In the genomic region with DNA sequence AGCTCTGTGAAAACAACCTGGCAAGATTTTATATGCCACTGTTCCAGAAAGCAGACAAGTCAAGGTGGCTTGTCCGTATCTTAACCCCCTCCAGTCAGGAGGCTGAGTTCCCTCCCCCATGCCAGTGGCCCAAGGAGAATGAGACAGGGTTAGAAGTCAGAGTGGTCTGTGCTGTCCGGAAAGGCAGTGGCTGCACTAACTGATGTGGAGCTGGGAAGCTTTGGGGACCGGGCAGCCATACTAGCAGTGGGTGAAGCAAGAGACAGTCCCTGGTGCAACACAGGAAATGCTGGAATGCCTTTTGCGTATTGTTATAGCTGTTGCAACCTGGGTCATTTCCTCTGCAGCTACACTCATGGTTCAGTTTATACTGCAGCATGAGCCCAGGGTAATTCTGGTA, we compare ENCODE assay signal across 22 mouse cellular contexts. TPM values are rescaled to one million over a fixed set of nuclear protein-coding genes. Genes with fewer than 3 reads are reported as not detected.
DNase-seq lines count a peak whose midpoint lies in the region; ATAC-seq lines count a peak whose summit lies in the region.
"Had no signal": no experiment of that assay in that cellular context is flagged by ENCODE, and none has a peak within 500 bp of the region (broad histone marks: within the 10 kb centered on the region; RNA-seq: fewer than 3 reads in every experiment).

No protein-coding gene starts in this region.

- WGBS in kidney, embryonic 16.5 days: 11% methylated on average over 4 of the region's 4 CpGs
- WGBS in midbrain, embryonic 10.5 days: 18% methylated on average over 4 of the region's 4 CpGs
- 13% methylated on average over 4 of the region's 4 CpGs for WGBS in midbrain, embryonic 15.5 days

- no peak overlapping the region for H3K4me3 ChIP-seq in kidney, embryonic 16.5 days (ENCODE audit: low read length)
- no peak overlapping the region for H3K4me3 ChIP-seq in midbrain, embryonic 10.5 days
- H3K4me3 ChIP-seq in midbrain, embryonic 15.5 days: no peak overlapping the region
- H3K4me3 ChIP-seq: layer of hippocampus, adult 2 months; neural tube, embryonic 12.5 days had no signal

- no peaks in the 10 kb centered on the region for H3K9me3 ChIP-seq in kidney, embryonic 16.5 days (ENCODE audit: low read length)
- H3K9me3 ChIP-seq in midbrain, embryonic 10.5 days (replicated peaks): no peaks in the 10 kb centered on the region
- no peaks in the 10 kb centered on the region for H3K9me3 ChIP-seq in midbrain, embryonic 15.5 days
- H3K9me3 ChIP-seq: limb, embryonic 12.5 days; neural tube, embryonic 12.5 days had no signal

- no peak overlapping the region for H3K9ac ChIP-seq in kidney, embryonic 16.5 days (replicated peaks; ENCODE audit: low read length)
- H3K9ac ChIP-seq in midbrain, embryonic 15.5 days: no peak overlapping the region
- H3K9ac ChIP-seq: limb, embryonic 12.5 days; lung, embryonic 14.5 days; neural tube, embryonic 12.5 days had no signal

- no peak for ATAC-seq in CD4-positive, CD25-positive, alpha-beta regulatory T cell, adult 4 months
- no peak for ATAC-seq in kidney, embryonic 16.5 days (ENCODE audit: low FRiP score, low TSS enrichment)
- no peak for ATAC-seq in midbrain, embryonic 15.5 days (replicated peaks)
- peak; percentile 34 for ATAC-seq in megakaryocyte, adult 5-6 weeks (ENCODE audit: poor library complexity, severe bottlenecking)
- ATAC-seq: activated CD4-positive, CD25-positive, alpha-beta regulatory T cell, adult 4 months had no signal

- H3K4me2 ChIP-seq in kidney, embryonic 16.5 days (replicated peaks; ENCODE audit: low read depth, low read length): peak overlapping the region; percentile 12; the same call in 1 of the 2 replicates
- H3K4me2 ChIP-seq in midbrain, embryonic 15.5 days: no peak overlapping the region

- peaks cover 49% of the 10 kb centered on the region for H3K4me1 ChIP-seq in kidney, embryonic 16.5 days (ENCODE audit: insufficient read depth, low read length)
- peaks cover 63% of the 10 kb centered on the region for H3K4me1 ChIP-seq in midbrain, embryonic 10.5 days
- peaks cover 55% of the 10 kb centered on the region for H3K4me1 ChIP-seq in midbrain, embryonic 15.5 days

- H3K27ac ChIP-seq in kidney, embryonic 16.5 days (ENCODE audit: low read length): no peak overlapping the region
- H3K27ac ChIP-seq in midbrain, embryonic 10.5 days (replicated peaks): no peak overlapping the region
- H3K27ac ChIP-seq in midbrain, embryonic 15.5 days: no peak overlapping the region
- H3K27ac ChIP-seq: layer of hippocampus, adult 2 months; limb, embryonic 12.5 days; neural tube, embryonic 12.5 days had no signal

- DNase-seq in CD4-positive, CD25-positive, alpha-beta regulatory T cell, adult 2 months (ENCODE audit: low read depth, low spot score): peak; percentile 24
- no peak for DNase-seq in kidney, adult 18-20 months
- DNase-seq in midbrain, embryonic 10.5 days (ENCODE audit: low spot score): peak; percentile 37
- DNase-seq in ovary, postnatal 14 days (ENCODE audit: low spot score): no peak
- DNase-seq: adrenal gland, postnatal 25 days; cerebellum, adult 9-11 months; gastrocnemius, postnatal 10 days; lung, embryonic 14.5 days had no signal

- peaks cover 89% of the 10 kb centered on the region for H3K27me3 ChIP-seq in kidney, embryonic 16.5 days (ENCODE audit: insufficient read depth, low read length)
- H3K27me3 ChIP-seq in midbrain, embryonic 10.5 days (ENCODE audit: low read depth, poor library complexity, severe bottlenecking): peaks cover 99% of the 10 kb centered on the region
- peaks cover 75% of the 10 kb centered on the region for H3K27me3 ChIP-seq in midbrain, embryonic 15.5 days (replicated peaks)

- no peaks in the 10 kb centered on the region for H3K36me3 ChIP-seq in kidney, embryonic 16.5 days (ENCODE audit: insufficient read depth, low read length)
- H3K36me3 ChIP-seq in midbrain, embryonic 10.5 days: no peaks in the 10 kb centered on the region
- no peaks in the 10 kb centered on the region for H3K36me3 ChIP-seq in midbrain, embryonic 15.5 days (replicated peaks)
- H3K36me3 ChIP-seq: limb, embryonic 12.5 days; neural tube, embryonic 12.5 days had no signal

RNA-seq across cellular contexts. Expression of a gene that starts 2.7 kb away (rescaled TPM):
- polyA plus RNA-seq in CD4-positive, CD25-positive, alpha-beta regulatory T cell, adult 4 months (2017; shearing (Covaris generic)): not detected
- 0.51 and 0.57 TPM in 2 replicates for polyA plus RNA-seq in kidney, embryonic 16.5 days (2015; fragmentation: Nextera tagmentation; extraction: Ambion mirVana)
- polyA plus RNA-seq in midbrain, embryonic 10.5 days (2016; fragmentation: Nextera tagmentation; extraction: Ambion mirVana): 0.21 and 0.79 TPM in 2 replicates
- 1.6 and 2.3 TPM in 2 replicates for polyA plus RNA-seq in midbrain, embryonic 15.5 days (2015; fragmentation: Nextera tagmentation; extraction: Ambion mirVana)
- total RNA-seq in megakaryocyte, adult 5-6 weeks (2015): 2.8 and 4.7 TPM in 2 replicates
- 4.1 and 5.9 TPM in 2 replicates for total RNA-seq in megakaryocyte, adult 5-6 weeks (2017)
- polyA plus RNA-seq: activated CD4-positive, CD25-positive, alpha-beta regulatory T cell, adult 4 months had no signal

RNA-seq across cellular contexts. Expression of a gene that starts 3.3 kb away (rescaled TPM):
- polyA plus RNA-seq in CD4-positive, CD25-positive, alpha-beta regulatory T cell, adult 4 months (2017; shearing (Covaris generic)): under 1 TPM in 1 of 2 experiments, not detected in 1; 0.13 TPM
- 0.34 TPM in 1 of 2 replicates, not detected in the other for polyA plus RNA-seq in kidney, embryonic 16.5 days (2015; fragmentation: Nextera tagmentation; extraction: Ambion mirVana)
- polyA plus RNA-seq in midbrain, embryonic 10.5 days (2016; fragmentation: Nextera tagmentation; extraction: Ambion mirVana): 0.25 TPM in 1 of 2 replicates, not detected in the other
- 0.75 and 0.83 TPM in 2 replicates for polyA plus RNA-seq in midbrain, embryonic 15.5 days (2015; fragmentation: Nextera tagmentation; extraction: Ambion mirVana)
- total RNA-seq in megakaryocyte, adult 5-6 weeks (2015): not detected in 2 replicates
- total RNA-seq in megakaryocyte, adult 5-6 weeks (2017): not detected in 2 replicates
- total RNA-seq: adrenal gland, postnatal 25 days; gastrocnemius, postnatal 10 days; hematopoietic stem cell, adult 5-6 weeks had no signal
- polyA plus RNA-seq: embryonic facial prominence, embryonic 11.5 days; kidney, embryonic 14.5 days; limb, embryonic 12.5 days; small intestine, adult 2 months had no signal

RNA-seq across cellular contexts. Expression of a gene that starts 44.6 kb away (rescaled TPM):
- polyA plus RNA-seq in CD4-positive, CD25-positive, alpha-beta regulatory T cell, adult 4 months (2017; shearing (Covaris generic)): not detected
- not detected in 2 replicates for polyA plus RNA-seq in kidney, embryonic 16.5 days (2015; fragmentation: Nextera tagmentation; extraction: Ambion mirVana)
- polyA plus RNA-seq in midbrain, embryonic 10.5 days (2016; fragmentation: Nextera tagmentation; extraction: Ambion mirVana): 0.17 TPM in 1 of 2 replicates, not detected in the other
- 0.45 and 0.57 TPM in 2 replicates for polyA plus RNA-seq in midbrain, embryonic 15.5 days (2015; fragmentation: Nextera tagmentation; extraction: Ambion mirVana)
- not detected in 2 replicates for total RNA-seq in megakaryocyte, adult 5-6 weeks (2015)
- total RNA-seq in megakaryocyte, adult 5-6 weeks (2017): not detected in 2 replicates
- total RNA-seq: adrenal gland, postnatal 25 days; gastrocnemius, postnatal 10 days; hematopoietic stem cell, adult 5-6 weeks; left cerebral cortex, adult 8-10 months had no signal
- polyA plus RNA-seq: embryonic facial prominence, embryonic 11.5 days; kidney, embryonic 14.5 days; limb, embryonic 12.5 days; lung, embryonic 14.5 days; neural tube, embryonic 12.5 days; small intestine, adult 2 months; stomach, embryonic 14.5 days had no signal

RNA-seq across cellular contexts. Expression of a gene that starts 55.9 kb away (rescaled TPM):
- polyA plus RNA-seq in CD4-positive, CD25-positive, alpha-beta regulatory T cell, adult 4 months (2017; shearing (Covaris generic)): not detected
- 146 and 150 TPM in 2 replicates for polyA plus RNA-seq in kidney, embryonic 16.5 days (2015; fragmentation: Nextera tagmentation; extraction: Ambion mirVana)
- polyA plus RNA-seq in midbrain, embryonic 10.5 days (2016; fragmentation: Nextera tagmentation; extraction: Ambion mirVana): 104 and 109 TPM in 2 replicates
- 42.0 and 52.5 TPM in 2 replicates for polyA plus RNA-seq in midbrain, embryonic 15.5 days (2015; fragmentation: Nextera tagmentation; extraction: Ambion mirVana)
- 0.85 TPM in 1 of 2 replicates, not detected in the other for total RNA-seq in megakaryocyte, adult 5-6 weeks (2015)
- total RNA-seq in megakaryocyte, adult 5-6 weeks (2017): 1.9 TPM in 1 of 2 replicates, not detected in the other
- total RNA-seq: hematopoietic stem cell, adult 5-6 weeks had no signal
- polyA plus RNA-seq: activated CD4-positive, CD25-positive, alpha-beta regulatory T cell, adult 4 months had no signal

Comparison
In these comparisons a context has a peak if more than half of its experiments do, and no peak if none do; other contexts are left out.
1. DNase-seq: peak in CD4-positive, CD25-positive, alpha-beta regulatory T cell, adult 2 months (single experiment) and midbrain, embryonic 10.5 days (single experiment); none in kidney, adult 18-20 months (single experiment) and ovary, postnatal 14 days (single experiment).